Mouse (Mus musculus): ENCODE measurements at regions not wholly inside any gene's neighbourhood (a gene's known extent, or its start where the extent isn't known, plus 50 kb on each side); places are given as distances from the start of the nearest gene placed in this dataset.

DNA sequence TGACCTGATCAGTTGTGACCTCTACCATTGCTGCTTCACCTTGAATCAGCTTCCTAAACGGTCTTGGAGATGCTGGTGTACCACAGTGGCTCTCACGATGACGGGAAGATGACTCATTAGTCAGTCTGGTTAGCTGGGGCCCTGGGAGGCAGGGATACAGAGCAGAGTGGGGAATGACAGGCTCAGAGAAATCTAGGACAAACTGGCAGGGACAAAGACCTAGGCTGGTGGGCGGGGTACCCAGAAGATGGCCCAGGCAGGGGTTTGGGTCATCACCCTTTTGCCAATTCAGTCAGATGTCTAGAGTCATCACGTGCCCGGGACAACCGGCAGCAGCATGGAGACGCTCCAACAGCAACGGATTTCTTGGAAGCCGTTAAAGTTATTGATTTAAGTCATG, 83.4 kb upstream of the Max start:
- Histone ChIP-seq H3K9me3 (replicated peaks; ENCODE audit: control insufficient read depth, low read length) (no peaks in the 10 kb centered on the region), H3K36me3 (ENCODE audit: control insufficient read depth, insufficient read depth, low read length) (no peaks in the 10 kb centered on the region), H3K27ac (ENCODE audit: low read length) (no peak overlapping the region), H3K27me3 (ENCODE audit: control insufficient read depth, insufficient read depth, low read length) (no peaks in the 10 kb centered on the region), H3K4me3 (replicated peaks; ENCODE audit: low read length) (no peak overlapping the region), H3K9ac (ENCODE audit: low read length) (no peak overlapping the region), H3K4me1 (ENCODE audit: control insufficient read depth, insufficient read depth, low read length) (no peaks in the 10 kb centered on the region), H3K4me2 (ENCODE audit: low read depth, low read length) (no peak overlapping the region)
- no peak for ATAC-seq (ENCODE audit: insufficient read depth, low FRiP score)
- 73% methylated on average over 10 of the region's 10 CpGs for WGBS

- Histone ChIP-seq H3K9ac (ENCODE audit: low read length) (no peak overlapping the region), H3K4me3 (replicated peaks; ENCODE audit: low read length) (no peak overlapping the region), H3K27ac (ENCODE audit: low read length) (no peak overlapping the region), H3K27me3 (ENCODE audit: control insufficient read depth, insufficient read depth, low read length) (no peaks in the 10 kb centered on the region), H3K4me2 (ENCODE audit: low read depth, low read length) (no peak overlapping the region), H3K36me3 (ENCODE audit: control insufficient read depth, insufficient read depth, low read length) (no peaks in the 10 kb centered on the region), H3K9me3 (replicated peaks; ENCODE audit: control insufficient read depth, low read length) (no peaks in the 10 kb centered on the region), H3K4me1 (ENCODE audit: control insufficient read depth, insufficient read depth, low read length) (no peaks in the 10 kb centered on the region)
- 54% methylated on average over 4 of the region's 4 CpGs for WGBS
- ATAC-seq (ENCODE audit: insufficient read depth, low FRiP score) = no peak
Measured at GRCm38 (mm10) chr12:77042356-77042755, 80.4 kb upstream of the Max start.

DNA sequence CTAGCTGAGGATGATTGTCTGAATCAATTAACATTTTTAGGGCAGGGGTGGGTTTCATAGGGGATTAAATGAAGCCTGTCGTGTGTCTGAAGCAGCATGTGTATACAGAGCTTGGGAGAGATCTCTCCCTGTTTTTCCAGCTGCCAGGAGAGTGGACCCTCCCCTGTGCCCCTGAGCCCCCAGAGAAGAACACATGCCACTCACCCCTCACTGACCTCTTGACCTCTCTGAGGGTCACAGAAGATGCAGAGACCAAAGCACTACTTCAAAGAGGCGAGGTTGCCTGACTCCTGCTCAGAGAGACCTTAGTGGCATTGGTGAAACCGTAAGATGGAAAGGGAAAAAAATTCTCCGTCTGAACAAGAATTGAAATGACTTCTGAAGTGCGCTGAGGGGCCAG, 79.1 kb upstream of the Max start:
- 62% methylated on average over 5 of the region's 5 CpGs for WGBS
- Histone ChIP-seq H3K4me2 (ENCODE audit: low read depth, low read length) (no peak overlapping the region), H3K4me1 (ENCODE audit: control insufficient read depth, insufficient read depth, low read length) (no peaks in the 10 kb centered on the region), H3K4me3 (replicated peaks; ENCODE audit: low read length) (no peak overlapping the region), H3K9me3 (replicated peaks; ENCODE audit: control insufficient read depth, low read length) (no peaks in the 10 kb centered on the region), H3K9ac (ENCODE audit: low read length) (no peak overlapping the region), H3K27ac (ENCODE audit: low read length) (no peak overlapping the region), H3K27me3 (ENCODE audit: control insufficient read depth, insufficient read depth, low read length) (no peaks in the 10 kb centered on the region), H3K36me3 (ENCODE audit: control insufficient read depth, insufficient read depth, low read length) (no peaks in the 10 kb centered on the region)
- ATAC-seq (ENCODE audit: insufficient read depth, low FRiP score) = no peak

- ATAC-seq (ENCODE audit: insufficient read depth, low FRiP score) = no peak
- no peak overlapping the region for H3K4me2 ChIP-seq (ENCODE audit: low read depth, low read length)
- H3K4me3 ChIP-seq (replicated peaks; ENCODE audit: low read length) = no peak overlapping the region
- no peaks in the 10 kb centered on the region for H3K36me3 ChIP-seq (ENCODE audit: control insufficient read depth, insufficient read depth, low read length)
- H3K27me3 ChIP-seq (ENCODE audit: control insufficient read depth, insufficient read depth, low read length) = no peaks in the 10 kb centered on the region
- no peaks in the 10 kb centered on the region for H3K9me3 ChIP-seq (replicated peaks; ENCODE audit: control insufficient read depth, low read length)
- H3K4me1 ChIP-seq (ENCODE audit: control insufficient read depth, insufficient read depth, low read length) = no peaks in the 10 kb centered on the region
- H3K27ac ChIP-seq (ENCODE audit: low read length) = peak overlapping the region; percentile 20; the same call in 1 of the 2 replicates
- H3K9ac ChIP-seq (ENCODE audit: low read length) = no peak overlapping the region
- 87% methylated on average over 4 of the region's 4 CpGs for WGBS
Measured at GRCm38 (mm10) chr12:77039953-77040305, 77.9 kb upstream of the Max start.

- no peaks in the 10 kb centered on the region for H3K36me3 ChIP-seq (ENCODE audit: control insufficient read depth, insufficient read depth, low read length)
- WGBS = 69% methylated on average over 17 of the region's 17 CpGs
- no peaks in the 10 kb centered on the region for H3K27me3 ChIP-seq (ENCODE audit: control insufficient read depth, insufficient read depth, low read length)
- no peaks in the 10 kb centered on the region for H3K4me1 ChIP-seq (ENCODE audit: control insufficient read depth, insufficient read depth, low read length)
- H3K4me3 ChIP-seq (replicated peaks; ENCODE audit: low read length) = no peak overlapping the region
- ATAC-seq (ENCODE audit: insufficient read depth, low FRiP score) = no peak; the same call in 1 of the 2 replicates
- no peaks in the 10 kb centered on the region for H3K9me3 ChIP-seq (replicated peaks; ENCODE audit: control insufficient read depth, low read length)
- H3K27ac ChIP-seq (ENCODE audit: low read length) = peak overlapping the region; percentile 20; the same call in 1 of the 2 replicates
- H3K4me2 ChIP-seq (ENCODE audit: low read depth, low read length) = no peak overlapping the region
- H3K9ac ChIP-seq (ENCODE audit: low read length) = no peak overlapping the region
Measured at GRCm38 (mm10) chr12:77039295-77039952, 77.4 kb upstream of the Max start.

DNA sequence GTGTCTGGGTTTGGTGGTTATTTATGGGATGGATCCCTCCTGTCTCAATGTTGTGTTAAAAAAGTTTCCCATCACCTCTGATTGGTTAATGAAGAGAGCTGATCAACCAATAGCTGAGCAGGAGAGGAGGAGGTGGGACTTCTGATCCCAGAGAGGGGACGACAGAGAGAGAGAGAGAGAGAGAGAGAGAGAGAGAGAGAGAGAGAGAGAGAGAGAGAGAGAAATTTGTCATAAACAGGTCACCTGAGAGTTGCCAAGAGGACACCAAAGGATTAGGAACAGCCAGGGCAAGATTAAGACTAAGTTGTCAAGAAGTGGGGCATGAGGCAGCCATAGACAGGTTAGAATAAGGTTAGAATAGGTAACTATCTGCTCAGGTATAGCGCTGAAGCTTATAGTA, 73.7 kb upstream of the Max start:
- no peak overlapping the region for H3K4me2 ChIP-seq (ENCODE audit: low read depth, low read length)
- ATAC-seq (ENCODE audit: insufficient read depth, low FRiP score) = no peak
- no peak overlapping the region for H3K4me3 ChIP-seq (replicated peaks; ENCODE audit: low read length)
- H3K36me3 ChIP-seq (ENCODE audit: control insufficient read depth, insufficient read depth, low read length) = no peaks in the 10 kb centered on the region
- H3K9ac ChIP-seq (ENCODE audit: low read length) = no peak overlapping the region
- H3K27ac ChIP-seq (ENCODE audit: low read length) = no peak overlapping the region
- no peaks in the 10 kb centered on the region for H3K4me1 ChIP-seq (ENCODE audit: control insufficient read depth, insufficient read depth, low read length)
- no peaks in the 10 kb centered on the region for H3K9me3 ChIP-seq (replicated peaks; ENCODE audit: control insufficient read depth, low read length)
- WGBS = 45% methylated on average over 2 of the region's 2 CpGs
- H3K27me3 ChIP-seq (ENCODE audit: control insufficient read depth, insufficient read depth, low read length) = no peaks in the 10 kb centered on the region

- Histone ChIP-seq H3K4me1 (ENCODE audit: control insufficient read depth, insufficient read depth, low read length) (no peaks in the 10 kb centered on the region), H3K4me3 (replicated peaks; ENCODE audit: low read length) (no peak overlapping the region), H3K4me2 (ENCODE audit: low read depth, low read length) (no peak overlapping the region), H3K9ac (ENCODE audit: low read length) (no peak overlapping the region), H3K27ac (ENCODE audit: low read length) (no peak overlapping the region), H3K9me3 (replicated peaks; ENCODE audit: control insufficient read depth, low read length) (no peaks in the 10 kb centered on the region), H3K27me3 (ENCODE audit: control insufficient read depth, insufficient read depth, low read length) (no peaks in the 10 kb centered on the region), H3K36me3 (ENCODE audit: control insufficient read depth, insufficient read depth, low read length) (no peaks in the 10 kb centered on the region)
- WGBS = 53% methylated on average over 1 of the region's 1 CpGs
- ATAC-seq (ENCODE audit: insufficient read depth, low FRiP score) = no peak
Measured at GRCm38 (mm10) chr12:77031448-77031847, 69.4 kb upstream of the Max start.

GRCm38 (mm10) chr12:77025431-77025879, 63.5 kb upstream of the Max start:
- Histone ChIP-seq H3K27me3 (ENCODE audit: control insufficient read depth, insufficient read depth, low read length) (no peaks in the 10 kb centered on the region), H3K36me3 (ENCODE audit: control insufficient read depth, insufficient read depth, low read length) (no peaks in the 10 kb centered on the region), H3K27ac (ENCODE audit: low read length) (no peak overlapping the region), H3K9me3 (replicated peaks; ENCODE audit: control insufficient read depth, low read length) (no peaks in the 10 kb centered on the region), H3K4me2 (ENCODE audit: low read depth, low read length) (no peak overlapping the region), H3K4me3 (replicated peaks; ENCODE audit: low read length) (no peak overlapping the region), H3K9ac (ENCODE audit: low read length) (no peak overlapping the region), H3K4me1 (ENCODE audit: control insufficient read depth, insufficient read depth, low read length) (no peaks in the 10 kb centered on the region)
- ATAC-seq (ENCODE audit: insufficient read depth, low FRiP score) = no peak
- 65% methylated on average over 7 of the region's 7 CpGs for WGBS

GRCm38 (mm10) chr12:77022538-77022937, 60.5 kb upstream of the Max start:
- no peaks in the 10 kb centered on the region for H3K9me3 ChIP-seq (replicated peaks; ENCODE audit: control insufficient read depth, low read length)
- no peak overlapping the region for H3K27ac ChIP-seq (ENCODE audit: low read length)
- no peaks in the 10 kb centered on the region for H3K27me3 ChIP-seq (ENCODE audit: control insufficient read depth, insufficient read depth, low read length)
- H3K4me3 ChIP-seq (replicated peaks; ENCODE audit: low read length) = no peak overlapping the region
- no peak overlapping the region for H3K4me2 ChIP-seq (ENCODE audit: low read depth, low read length)
- no peak overlapping the region for H3K9ac ChIP-seq (ENCODE audit: low read length)
- ATAC-seq (ENCODE audit: insufficient read depth, low FRiP score) = no peak
- WGBS = 66% methylated on average over 5 of the region's 5 CpGs
- no peaks in the 10 kb centered on the region for H3K36me3 ChIP-seq (ENCODE audit: control insufficient read depth, insufficient read depth, low read length)
- H3K4me1 ChIP-seq (ENCODE audit: control insufficient read depth, insufficient read depth, low read length) = no peaks in the 10 kb centered on the region
